Mouse (Mus musculus): Measurements from ENCODE around the gene Gchfr.
A peak's percentile ranks its signal among the peaks of the same experiment; 100 is the strongest.

The Gchfr gene

GRCm38 (mm10) chr2:119173991-119174651 lies 6.5 kb downstream of the Gchfr start, which contains the start of gene Gm14137:
TSS of gene Gm14137 (plus strand) at chr2:119174509.
- peak in 1 of 2 experiments; percentile 38 for DNase-seq (ENCODE audit: low spot score in 2 of 2)

GRCm38 (mm10) chr2:119174866-119175265 lies 7.3 kb downstream of the Gchfr start:
- no peak for DNase-seq (ENCODE audit: low spot score in 2 of 2)

GRCm38 (mm10) chr2:119175614-119176013 lies 8.0 kb downstream of the Gchfr start:
- no peak for DNase-seq (ENCODE audit: low spot score in 2 of 2)

GRCm38 (mm10) chr2:119176761-119177160 lies 9.2 kb downstream of the Gchfr start:
- DNase-seq (ENCODE audit: low spot score in 2 of 2), result no peak

GRCm38 (mm10) chr2:119177384-119177939 lies 9.9 kb downstream of the Gchfr start:
- DNase-seq (ENCODE audit: low spot score in 2 of 2), result no peak

GRCm38 (mm10) chr2:119182914-119183313 lies 15.3 kb downstream of the Gchfr start:
- no peak for DNase-seq (ENCODE audit: low spot score in 2 of 2)

GRCm38 (mm10) chr2:119189029-119189710 lies 21.6 kb downstream of the Gchfr start:
- DNase-seq (ENCODE audit: low spot score in 2 of 2), result peak; percentile 91 to 92

- DNase-seq (ENCODE audit: low spot score in 2 of 2), result no peak
These were observed 23.4 kb downstream of the Gchfr start for GRCm38 (mm10) chr2:119190969-119191368.

- DNase-seq (ENCODE audit: low spot score in 2 of 2), result no peak
These were observed 26.6 kb downstream of the Gchfr start for GRCm38 (mm10) chr2:119194140-119194539.

- DNase-seq (ENCODE audit: low spot score in 2 of 2), result no peak
These were observed 28.9 kb downstream of the Gchfr start for GRCm38 (mm10) chr2:119196316-119197108.

GRCm38 (mm10) chr2:119197493-119197892 lies 29.9 kb downstream of the Gchfr start:
- DNase-seq (ENCODE audit: low spot score in 2 of 2), result no peak

GRCm38 (mm10) chr2:119198049-119198448 lies 30.5 kb downstream of the Gchfr start:
- no peak for DNase-seq (ENCODE audit: low spot score in 2 of 2)

- no peak for DNase-seq (ENCODE audit: low spot score in 2 of 2)
These were observed 31.4 kb downstream of the Gchfr start for GRCm38 (mm10) chr2:119198934-119199333.

- DNase-seq (ENCODE audit: low spot score in 2 of 2), result no peak
These were observed 35.4 kb downstream of the Gchfr start for GRCm38 (mm10) chr2:119202914-119203453.

GRCm38 (mm10) chr2:119203871-119204460 lies 36.4 kb downstream of the Gchfr start:
- DNase-seq (ENCODE audit: low spot score in 2 of 2), result no peak

GRCm38 (mm10) chr2:119207961-119208343 lies 40.4 kb downstream of the Gchfr start:
- peak in 1 of 2 experiments; percentile 18 for DNase-seq (ENCODE audit: low spot score in 2 of 2)

GRCm38 (mm10) chr2:119208344-119209175 lies 41.0 kb downstream of the Gchfr start, which contains the start of the genes Zfyve19 and Dnajc17:
TSS of gene Zfyve19 (plus strand) at chr2:119208617.
TSS of gene Dnajc17 (minus strand) at chr2:119208795.
- DNase-seq (ENCODE audit: low spot score in 2 of 2), result peak; percentile 88 to 96

GRCm38 (mm10) chr2:119209176-119209507 lies 41.6 kb downstream of the Gchfr start:
- DNase-seq (ENCODE audit: low spot score in 2 of 2), result no peak
